Mouse (Mus musculus) inflammation-experienced regulatory T-cells, adult 16 weeks (primary cell): ENCODE data around the gene Sult1b1. TPM values are rescaled to one million over a fixed set of nuclear protein-coding genes. Genes with fewer than 3 reads are reported as not detected.

Experiments used
- polyA plus RNA-seq: library from polyadenylated mRNA; unstranded; fragments of 100-300 nt; shearing (Covaris generic); gene quantifications from one replicate; pipeline ENCODE4 v1.2.1, GENCODE M21; 2017

Gene Sult1b1
- not detected for polyA plus RNA-seq

DNA sequence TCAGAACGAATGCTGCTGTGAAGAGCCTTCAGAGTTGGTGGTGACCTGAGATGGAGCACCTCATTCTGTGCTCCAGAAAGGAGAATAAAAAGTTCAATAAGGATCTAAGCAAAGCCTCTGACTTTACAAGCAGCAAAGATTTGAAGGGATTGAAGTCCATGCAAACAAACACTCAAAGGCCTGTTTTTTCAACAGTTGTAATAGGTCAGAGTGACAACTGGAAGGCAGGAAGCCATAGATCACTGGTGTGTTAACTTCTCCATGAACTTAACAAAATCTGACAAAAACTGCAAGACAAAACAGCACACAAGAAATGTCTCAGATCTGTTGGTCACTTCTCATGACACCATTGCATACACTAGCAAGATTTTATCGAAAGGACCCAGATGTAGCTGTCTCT lies at the start of gene Sult1b1:
Gene Sult1b1, minus strand, starts transcription at position 85 of the 400 bp plus-strand sequence.

DNA sequence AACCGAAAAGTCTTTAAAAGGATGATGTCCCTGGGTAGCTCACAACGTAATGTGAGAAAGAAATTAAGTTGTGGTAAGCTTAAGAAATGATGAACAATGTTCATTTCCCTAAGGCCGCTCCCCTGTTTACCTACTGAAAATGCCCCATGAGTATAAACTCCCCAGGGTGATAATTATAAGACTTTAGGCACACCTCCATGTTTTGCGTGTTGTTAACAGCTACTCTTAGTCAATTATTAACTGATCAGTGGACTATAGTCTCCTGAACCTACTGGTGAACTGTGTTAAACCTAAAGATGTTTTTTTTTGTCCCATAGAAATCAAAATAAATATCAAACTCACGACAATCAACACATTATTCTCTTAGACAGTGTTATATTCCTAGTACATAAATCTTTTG lies 30.9 kb upstream of the Sult1b1 start, which contains the start of gene Sult1d1:
Gene Sult1d1, minus strand, starts transcription at position 183 of the 400 bp plus-strand sequence.

GRCm38 (mm10) chr5:87490771-87491170 lies 47.2 kb downstream of the Sult1b1 start, which contains the start of gene Ugt2a1:
TSS of gene Ugt2a1 (minus strand) at chr5:87490871.

GRCm38 (mm10) chr5:87486706-87487105 lies 51.3 kb downstream of the Sult1b1 start, which contains the start of gene Gm43638:
TSS of gene Gm43638 (minus strand) at chr5:87486806.

GRCm38 (mm10) chr5:87482160-87482559 lies 55.8 kb downstream of the Sult1b1 start, which contains the start of gene Ugt2a2:
TSS of gene Ugt2a2 (minus strand) at chr5:87482260.

Other genes starting within 250 kb of the Sult1b1 start
- not detected for gene Ugt2a3, start 201.0 kb downstream of the Sult1b1 start, polyA plus RNA-seq
- not detected for gene Ugt2b38, start 114.0 kb downstream of the Sult1b1 start, polyA plus RNA-seq
- gene Ugt2a2, start 55.9 kb downstream of the Sult1b1 start, polyA plus RNA-seq = not detected
- not detected for gene Gm43638, start 51.4 kb downstream of the Sult1b1 start, polyA plus RNA-seq
- not detected for gene Ugt2a1, start 47.3 kb downstream of the Sult1b1 start, polyA plus RNA-seq
- not detected for gene Sult1d1, start 30.8 kb upstream of the Sult1b1 start, polyA plus RNA-seq
- not detected for gene Sult1e1, start 53.4 kb upstream of the Sult1b1 start, polyA plus RNA-seq
- gene Csn1s1, start 128.0 kb upstream of the Sult1b1 start, polyA plus RNA-seq = not detected
- gene Csn2, start 161.4 kb upstream of the Sult1b1 start, polyA plus RNA-seq = not detected
- gene Csn1s2a, start 236.4 kb upstream of the Sult1b1 start, polyA plus RNA-seq = not detected